Mouse (Mus musculus) heart, postnatal 10 days (tissue): ENCODE results near the gene Gabrg3. TPM values are rescaled to one million over a fixed set of nuclear protein-coding genes. Genes with fewer than 3 reads are reported as not detected.
"Not testable (repeated sequence)": the region's sequence is repeated elsewhere in the genome, so short reads cannot be mapped to it uniquely, and the experiment has no call there.

Experiments
- DNase-seq, 2 experiments: peaks; one replicate each; pipeline ENCODE4 v3.0.0; 2021
- intact Hi-C: fragments of 180-260 bp; cut with DNase I; formaldehyde crosslinking; loops from one replicate; pipeline ENCODE4 v1.15.1; 2025
- total RNA-seq, 2 experiments: library from RNA; stranded (reverse); gene quantifications; 2 replicates each; pipeline ENCODE4 v1.2.3; 2021

Gene Gabrg3
- total RNA-seq, 2 experiments from 2014 or later, result 0.07 to 0.10 TPM

DNA sequence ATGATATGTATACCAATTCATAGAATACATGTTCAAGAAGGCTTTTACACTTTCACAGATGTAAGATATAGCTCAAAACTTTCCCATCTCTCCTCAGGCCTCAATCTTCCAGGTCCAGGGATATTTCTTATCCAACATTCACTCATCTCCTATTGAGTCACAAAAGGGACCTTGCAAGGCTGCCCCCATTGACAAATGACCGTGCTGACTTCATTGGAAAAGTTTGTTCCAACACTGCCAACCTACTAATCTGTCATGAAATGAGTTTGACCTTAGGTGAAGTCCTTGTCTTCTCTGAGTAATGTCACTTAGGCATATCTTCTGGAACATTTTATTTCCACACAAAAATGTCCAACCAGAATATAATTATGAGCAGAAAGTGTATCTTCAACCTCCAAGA, 64.9 kb downstream of the Gabrg3 start:
- no peak for DNase-seq
- intact Hi-C loops, result no loop called here

DNA sequence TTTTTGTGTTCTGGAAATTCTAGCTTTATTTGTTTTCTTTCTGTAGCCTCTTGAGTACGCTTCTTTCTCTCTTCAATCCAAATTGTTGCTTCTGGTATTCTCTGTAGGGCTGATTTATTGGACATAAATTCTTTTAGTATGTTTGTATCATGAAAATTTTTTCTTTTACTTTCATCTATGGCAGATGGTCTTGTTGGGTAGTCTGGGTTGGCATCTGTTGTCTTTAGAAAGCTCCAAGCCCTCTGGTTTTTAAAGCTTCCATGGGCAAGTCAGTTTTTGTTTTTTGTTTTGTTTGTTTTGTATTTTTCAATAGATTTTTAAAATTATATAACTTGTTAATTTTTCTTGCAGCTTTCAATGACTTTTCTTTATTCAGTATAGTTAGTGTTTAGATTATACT, 72.0 kb downstream of the Gabrg3 start:
- DNase-seq, result no peak
- intact Hi-C loops, result no loop called here

DNA sequence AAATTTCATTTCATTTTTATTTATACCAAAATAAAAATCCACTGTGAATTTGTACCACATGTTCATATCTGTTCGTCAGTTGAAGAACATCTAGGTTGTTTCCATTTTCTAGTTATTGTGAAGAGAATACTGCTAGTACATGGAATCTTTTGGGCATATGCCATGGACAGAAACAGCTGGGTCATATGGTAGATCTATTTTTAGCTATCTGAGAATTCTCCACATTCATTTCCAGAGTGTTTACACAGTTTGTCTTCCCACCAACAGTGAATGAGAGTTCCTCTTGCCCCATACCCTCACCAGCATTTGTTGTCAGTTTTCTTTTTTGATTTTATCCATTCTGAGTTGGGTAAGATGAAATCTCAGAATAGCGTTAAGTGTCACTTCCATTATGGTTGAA, 75.0 kb downstream of the Gabrg3 start:
- intact Hi-C loops, result no loop called here
- DNase-seq, result peak; percentile 53 to 56

DNA sequence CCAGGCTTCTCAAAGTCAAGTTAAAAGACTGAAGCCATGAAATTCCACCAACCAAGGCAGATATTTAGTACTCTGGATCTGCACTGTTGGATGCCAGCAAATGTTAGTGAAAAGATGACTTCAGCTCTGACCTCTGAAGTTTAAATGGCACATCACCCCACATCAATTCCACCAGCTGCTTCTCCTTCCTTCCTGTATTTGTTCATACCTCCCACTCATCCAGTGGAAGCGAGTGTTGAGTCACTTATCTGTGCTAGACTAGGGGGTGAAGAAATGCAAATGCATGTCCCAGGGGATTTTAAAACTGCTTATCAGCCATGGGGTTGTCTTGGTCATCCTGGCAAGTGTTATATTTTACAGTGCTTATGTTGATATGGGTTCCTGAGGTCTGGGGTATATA, 79.7 kb downstream of the Gabrg3 start:
- intact Hi-C loops, result no loop called here
- no peak for DNase-seq

DNA sequence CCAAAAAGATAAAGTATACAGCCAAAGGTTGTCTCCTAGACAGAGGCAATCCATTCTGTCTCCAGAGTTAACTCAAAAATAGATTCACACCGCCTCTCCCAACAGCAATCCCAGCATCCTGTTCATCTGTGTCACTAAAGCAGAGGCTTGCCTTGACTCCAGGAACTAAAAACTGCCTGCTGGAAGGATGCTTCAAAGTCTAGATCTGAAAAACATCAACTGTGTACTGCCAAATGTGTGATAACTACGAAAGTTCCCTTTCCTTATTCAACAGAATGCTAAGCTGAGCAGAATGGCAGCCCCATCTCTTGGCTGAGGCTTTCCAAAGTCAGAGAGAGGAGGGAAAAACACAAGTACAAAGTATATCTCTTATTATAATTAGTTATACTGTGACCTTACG, 90.3 kb downstream of the Gabrg3 start:
- DNase-seq, result no peak
- intact Hi-C loops, result no loop called here

DNA sequence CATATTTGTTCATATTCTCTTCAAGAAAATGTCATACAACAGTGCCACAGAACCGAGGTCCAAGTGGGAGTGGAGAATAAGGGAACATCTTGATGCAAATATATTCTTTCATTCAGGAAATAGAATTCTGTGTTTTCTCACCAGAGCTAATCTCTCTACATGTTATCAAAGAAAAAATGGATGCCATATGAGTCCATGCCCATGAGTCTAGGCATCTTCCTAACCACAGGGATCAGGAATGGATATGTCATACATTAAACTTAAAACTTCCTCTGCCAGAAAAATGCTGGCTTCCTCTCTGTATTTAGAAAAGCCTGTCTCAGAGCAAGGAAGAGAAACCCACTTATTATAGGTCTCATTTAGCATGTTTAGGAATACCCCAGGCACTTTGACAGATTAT, 92.9 kb downstream of the Gabrg3 start:
- intact Hi-C loops, result no loop called here
- DNase-seq, result no peak

DNA sequence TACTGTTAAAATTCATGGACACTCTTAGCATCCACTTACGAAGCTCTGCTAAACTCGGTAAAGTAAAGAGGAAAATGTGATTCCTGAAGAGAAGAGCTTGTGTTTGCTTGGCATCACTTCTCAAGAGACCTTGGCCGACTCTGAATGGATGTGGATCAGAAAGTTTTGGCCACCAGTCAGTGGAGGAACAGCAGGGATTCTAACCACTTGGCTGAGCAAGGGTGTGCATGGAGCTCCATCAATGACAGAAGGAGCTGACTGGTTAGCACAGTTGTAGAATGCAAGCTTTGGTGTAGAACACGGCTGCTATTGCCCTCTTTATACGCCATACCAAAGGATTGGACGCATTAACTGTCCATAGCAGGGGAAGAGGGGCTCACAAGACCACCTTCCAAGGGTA, 93.4 kb downstream of the Gabrg3 start:
- intact Hi-C loops, result no loop called here
- DNase-seq, result no peak

DNA sequence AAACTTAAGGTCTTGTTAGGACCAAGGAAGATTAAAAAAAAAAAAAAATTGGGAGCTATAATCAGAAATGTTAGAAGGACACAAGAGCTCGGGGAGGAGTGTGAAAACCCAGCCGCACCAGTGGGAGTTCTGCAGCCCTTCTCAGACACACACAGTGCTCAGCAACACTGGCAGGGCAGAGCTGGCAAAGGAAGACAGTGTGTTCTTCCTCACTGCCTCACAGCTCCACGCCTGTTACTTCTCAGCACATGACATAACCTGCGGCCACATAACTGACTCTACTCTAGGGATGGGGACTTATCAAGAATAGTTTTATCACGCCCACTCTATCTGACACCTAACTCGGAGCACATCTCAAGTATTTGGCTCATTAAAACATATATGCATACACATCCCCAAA, 103.8 kb downstream of the Gabrg3 start:
- DNase-seq, result no peak
- intact Hi-C loops, result loop anchor here (10.0 kb wide), 1 partner anchor 102 kb away; the partner anchor contains the start of gene Gabrg3

DNA sequence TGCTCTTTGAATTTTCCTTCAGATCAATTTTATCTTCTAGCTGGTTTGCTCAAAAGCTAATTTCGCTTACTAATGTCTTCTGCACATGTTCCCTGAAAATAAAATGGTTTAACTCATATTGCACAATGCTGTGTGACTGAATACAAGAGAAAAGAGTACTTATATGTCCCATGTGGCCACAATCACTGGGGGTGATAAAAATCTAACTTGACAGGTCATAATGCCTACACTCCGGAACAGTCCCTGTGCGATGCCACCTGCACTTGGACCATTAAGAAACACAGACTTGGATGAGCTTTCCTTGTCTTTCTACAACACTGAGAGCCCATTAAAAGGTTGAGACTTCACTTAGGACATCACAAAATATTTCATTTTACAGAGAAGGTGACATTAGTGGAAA, 108.1 kb downstream of the Gabrg3 start:
- intact Hi-C loops, result no loop called here
- no peak for DNase-seq

DNA sequence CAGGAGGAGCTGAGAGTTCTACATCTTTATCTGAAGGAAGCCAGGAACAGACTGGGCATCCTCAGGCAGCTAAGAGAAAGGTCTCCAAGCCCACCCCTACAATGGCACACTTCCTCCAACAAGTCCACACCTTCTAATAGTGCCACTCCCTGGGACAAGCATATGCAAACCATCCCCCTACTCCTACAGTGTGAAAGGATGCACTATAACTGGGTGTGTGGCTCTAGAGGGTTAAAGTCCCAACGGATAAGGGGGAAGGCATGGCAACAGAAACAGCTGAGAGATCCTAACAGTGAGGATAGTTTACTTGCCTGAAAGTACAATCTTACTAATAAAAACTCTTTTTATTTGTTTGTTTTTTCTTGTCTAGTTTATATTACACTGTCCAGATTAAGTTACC, 126.8 kb downstream of the Gabrg3 start:
- intact Hi-C loops, result no loop called here

DNA sequence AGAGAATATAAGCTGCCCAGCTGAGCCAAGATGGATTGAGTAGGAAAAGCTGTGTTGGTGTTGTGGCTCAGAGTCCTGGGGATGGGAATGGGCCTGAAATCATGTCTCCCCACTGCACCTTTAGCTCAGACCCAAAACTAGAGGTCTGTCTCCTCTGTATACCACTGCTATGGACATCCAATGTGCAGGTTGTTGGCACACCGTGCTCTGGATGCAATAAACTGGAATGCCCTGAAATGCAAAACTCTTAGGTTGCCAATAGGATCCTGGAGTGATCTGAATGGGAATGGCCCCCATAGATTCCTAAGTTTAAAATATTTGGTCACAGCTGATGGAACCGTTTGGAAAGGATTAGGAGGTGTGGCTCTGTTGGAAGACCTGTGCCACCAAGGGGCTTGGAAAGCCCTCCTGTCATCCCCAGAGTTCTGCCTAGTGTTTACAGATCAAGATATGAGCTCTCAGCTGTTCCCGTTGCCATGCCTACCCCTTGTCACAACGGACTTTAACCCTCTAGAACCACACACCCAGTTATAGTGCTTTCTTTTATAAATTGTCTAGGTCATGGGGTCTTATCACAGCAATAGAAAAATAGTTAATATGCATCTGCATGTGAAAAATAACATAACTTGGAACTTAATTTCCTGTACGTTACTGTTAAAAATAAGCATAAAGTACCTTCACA, 128.0 kb downstream of the Gabrg3 start:
- no peak for DNase-seq
- intact Hi-C loops, result no loop called here

More for the DNA sequence above, 126.8 kb downstream of the Gabrg3 start:
- no peak for DNase-seq

DNA sequence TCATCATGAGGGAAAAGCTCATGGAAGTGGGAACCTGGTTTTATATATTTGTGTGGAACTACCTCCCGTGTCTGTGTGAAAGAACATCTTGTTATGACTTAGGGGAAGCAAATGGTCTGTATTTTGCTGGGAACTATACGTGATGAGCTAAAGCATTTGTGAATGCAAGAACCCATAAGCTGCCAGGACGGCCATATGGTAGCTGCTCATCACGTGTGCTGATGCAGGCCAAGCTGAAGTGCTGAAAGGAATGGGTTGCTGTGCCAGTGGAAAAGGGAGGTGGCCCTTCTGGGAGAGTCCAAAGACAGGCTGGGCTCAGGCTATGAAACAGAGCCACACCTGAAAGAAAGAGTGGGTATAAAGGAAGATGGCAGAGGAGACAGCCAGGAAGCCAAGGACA, 143.0 kb downstream of the Gabrg3 start:
- no peak for DNase-seq
- intact Hi-C loops, result no loop called here

DNA sequence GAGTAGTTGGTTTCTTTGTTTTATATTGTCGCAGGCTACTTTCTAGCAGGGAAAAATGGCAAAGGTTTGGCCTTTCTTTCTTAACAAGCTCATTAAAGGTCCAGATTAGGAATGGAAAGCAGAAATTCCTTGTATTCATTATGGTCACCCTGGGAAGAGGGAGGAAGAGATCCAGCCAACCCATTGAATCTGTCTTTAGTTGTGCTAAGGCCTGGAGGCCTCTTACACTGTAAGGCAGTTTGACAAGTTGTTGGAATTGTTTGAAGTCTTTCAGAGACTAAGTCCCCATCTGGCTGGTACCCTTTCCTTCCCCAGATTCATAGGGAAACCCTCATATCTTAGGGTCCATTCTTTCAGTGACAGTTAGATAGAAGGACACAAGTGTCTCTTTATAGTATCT, 172.9 kb downstream of the Gabrg3 start:
- intact Hi-C loops, result loop anchor here (10.0 kb wide), 1 partner anchor 171 kb away; the partner anchor contains the start of gene Gabrg3
- no peak for DNase-seq

DNA sequence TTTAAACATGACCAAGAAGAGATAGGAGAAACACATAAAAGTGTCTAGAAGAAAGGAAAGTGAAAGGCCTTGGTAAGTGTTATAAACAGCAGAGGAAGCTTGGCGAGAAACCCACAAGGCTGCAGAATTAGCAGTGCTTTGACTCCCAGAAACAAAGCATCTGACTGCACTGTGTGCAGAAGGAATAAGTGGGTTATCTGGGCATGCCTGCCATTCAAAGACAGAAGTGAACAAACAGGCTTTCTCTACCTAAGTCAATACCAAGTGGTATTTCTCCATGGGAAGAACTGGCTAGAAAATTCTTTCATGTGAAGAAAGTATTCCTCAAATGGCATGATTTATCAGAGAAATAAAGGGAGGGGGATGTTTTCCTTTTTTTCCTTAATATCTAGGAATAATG, 201.0 kb downstream of the Gabrg3 start:
- intact Hi-C loops, result loop anchor here (10.0 kb wide), 1 partner anchor 199 kb away; the partner anchor contains the start of gene Gabrg3
- no peak for DNase-seq

DNA sequence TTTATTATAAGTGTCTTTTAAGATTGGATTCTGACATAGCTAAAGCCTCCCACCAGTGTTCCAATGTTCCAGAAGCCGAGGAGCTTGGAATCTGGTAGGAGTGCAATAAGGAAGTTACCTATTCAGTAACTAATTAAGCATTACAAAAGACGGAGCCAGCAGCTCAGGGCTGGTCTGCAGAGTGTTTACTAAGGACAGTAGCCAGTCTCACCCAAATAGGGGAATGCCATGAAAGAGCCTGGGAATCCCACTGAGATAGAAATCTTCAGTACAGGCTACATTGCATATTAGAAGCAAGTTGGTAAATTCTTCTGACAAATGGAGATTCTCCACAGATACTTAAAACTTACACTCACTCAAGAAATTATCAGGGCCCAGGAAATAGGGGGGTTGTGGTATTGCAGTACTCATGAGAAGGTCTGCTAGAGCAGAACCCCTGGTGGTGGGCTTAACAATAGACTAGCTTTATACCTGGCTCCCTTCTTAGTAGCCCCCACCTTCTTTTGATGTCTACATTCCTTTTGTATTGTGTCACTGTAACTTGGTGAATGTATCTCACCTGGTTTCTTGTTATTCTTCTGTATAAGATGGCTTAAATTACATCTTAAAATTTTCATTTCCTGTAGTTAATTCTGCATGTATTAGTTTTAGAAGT, 211.0 kb downstream of the Gabrg3 start:
- intact Hi-C loops, result not testable (repeated sequence)

DNA sequence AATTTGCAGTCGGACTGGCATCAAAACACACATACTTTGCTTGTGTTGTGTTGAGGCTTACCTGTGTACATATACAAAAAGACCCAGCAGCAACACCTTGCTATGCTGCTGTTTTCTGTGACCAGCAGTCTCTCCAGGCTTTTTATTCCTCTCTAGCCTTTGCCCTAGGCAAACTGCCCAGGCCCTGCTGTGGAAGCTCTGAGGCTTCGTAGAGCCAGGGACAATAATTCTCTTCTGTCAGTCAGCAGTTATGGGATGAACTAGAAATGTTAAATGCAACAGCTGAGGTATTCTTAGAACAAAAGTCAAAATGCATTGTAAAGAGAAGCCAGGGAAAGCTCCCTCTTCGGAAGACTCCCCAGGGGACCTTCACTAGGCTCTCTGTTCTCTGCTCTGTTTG, 220.1 kb downstream of the Gabrg3 start:
- peak; percentile 11 to 15 for DNase-seq
- intact Hi-C loops, result no loop called here

More for the DNA sequence above, 211.0 kb downstream of the Gabrg3 start:
- not testable (repeated sequence) for DNase-seq

DNA sequence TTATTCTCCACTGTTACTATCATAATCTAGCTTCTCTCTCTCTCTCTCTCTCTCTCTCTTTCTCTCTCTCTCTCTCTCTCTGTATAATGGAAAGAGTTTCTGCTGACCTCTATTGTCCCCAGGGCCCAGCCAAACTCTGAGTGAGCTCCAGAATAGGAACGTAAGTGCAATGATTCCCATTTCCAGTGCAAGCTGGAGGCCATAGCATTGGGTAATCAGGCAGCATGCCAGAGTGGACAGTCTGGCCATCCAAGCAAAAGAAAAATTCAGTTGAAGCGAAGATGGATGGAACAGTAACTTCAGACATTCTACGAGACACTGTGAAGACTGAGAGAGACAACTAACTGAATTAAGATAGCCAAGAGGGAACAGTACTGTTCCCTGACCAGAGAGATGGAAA, 228.8 kb downstream of the Gabrg3 start:
- DNase-seq, result peak; percentile 23
- intact Hi-C loops, result no loop called here

DNA sequence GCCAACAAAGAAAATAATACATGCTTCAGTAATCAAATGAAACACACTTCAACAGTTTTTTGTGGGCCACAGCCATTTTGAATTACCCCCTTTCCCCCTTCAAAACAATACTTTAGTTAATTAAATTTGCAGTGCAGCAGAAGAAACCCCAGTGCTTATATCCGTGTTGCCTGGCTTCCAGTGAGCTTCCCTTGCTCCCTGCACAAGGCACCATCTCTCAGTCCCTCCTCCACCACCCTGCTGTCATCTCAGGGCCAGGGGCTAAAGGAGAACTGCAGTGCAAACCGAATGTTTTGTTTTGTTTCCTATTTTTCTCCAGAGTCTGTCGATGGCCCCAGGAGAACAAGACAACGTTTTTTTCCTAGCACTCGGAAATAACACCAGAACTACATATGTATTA, 233.2 kb downstream of the Gabrg3 start:
- intact Hi-C loops, result no loop called here
- no peak for DNase-seq

DNA sequence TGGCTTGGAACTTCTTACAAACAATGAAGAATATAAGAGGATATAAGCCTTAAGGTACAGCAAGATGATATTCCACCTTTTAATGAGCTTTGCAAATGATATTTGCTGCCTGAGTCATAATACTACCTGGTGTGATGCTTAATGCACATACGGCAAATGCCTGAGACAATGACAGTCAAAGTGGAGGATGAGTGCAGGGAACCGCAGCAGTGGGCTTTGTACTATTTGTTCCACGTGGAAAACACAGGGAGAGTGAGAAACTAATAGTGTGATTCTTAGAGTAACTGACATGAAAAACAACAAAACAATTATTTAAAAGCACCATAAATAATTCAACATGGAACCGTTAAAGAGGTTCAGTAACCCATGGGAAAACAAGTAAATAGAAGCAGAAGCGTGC, 236.2 kb downstream of the Gabrg3 start:
- no peak for DNase-seq
- intact Hi-C loops, result no loop called here

DNA sequence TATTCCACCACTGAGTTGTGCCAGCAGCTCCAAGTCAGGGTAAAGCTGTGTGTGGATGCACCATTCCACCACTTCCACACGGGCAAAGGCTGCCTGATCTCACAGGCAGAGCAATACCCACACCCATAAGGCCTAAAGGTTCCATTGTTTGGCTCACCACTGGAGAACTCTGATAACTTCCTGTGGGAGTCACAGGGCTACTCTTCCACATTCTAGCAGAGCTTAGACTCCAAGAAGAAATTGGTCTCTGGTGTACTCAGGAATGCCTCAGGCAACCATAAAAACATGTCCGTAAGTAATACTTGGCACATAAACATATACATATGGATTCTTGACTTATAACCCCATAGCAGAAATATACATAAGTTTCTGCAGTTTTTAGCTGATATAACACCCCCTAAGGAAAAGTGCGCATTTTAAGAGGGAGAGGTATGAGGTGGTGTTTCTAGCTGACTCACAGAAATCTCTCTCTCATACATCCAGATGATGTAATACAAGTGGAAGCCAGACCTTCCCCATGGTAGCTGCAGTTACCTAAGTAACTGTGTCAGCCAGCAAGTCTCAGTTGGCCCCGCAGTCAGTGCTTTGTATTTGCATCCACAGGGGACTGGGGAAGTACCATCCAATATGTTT, 248.8 kb downstream of the Gabrg3 start:
- DNase-seq, result no peak
- intact Hi-C loops, result no loop called here

DNA sequence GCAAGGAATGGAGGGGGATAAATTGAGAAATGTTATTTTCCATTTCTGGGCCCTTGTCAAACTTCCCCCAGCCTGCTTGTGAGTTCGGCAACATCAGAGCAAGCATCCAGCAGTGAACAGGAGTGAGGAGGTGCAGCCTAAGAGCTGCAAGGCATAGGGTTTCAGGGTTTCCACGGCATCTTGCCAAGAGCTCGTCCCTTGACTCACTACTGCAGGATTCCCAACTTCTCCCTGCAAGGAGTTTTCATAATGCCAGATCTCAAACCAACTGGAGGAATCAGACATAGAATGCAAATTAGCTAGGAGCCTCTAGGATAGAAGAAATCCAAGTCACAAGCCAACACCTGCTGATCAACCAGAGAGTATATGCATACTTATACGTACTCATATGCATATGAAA, 254.0 kb downstream of the Gabrg3 start:
- intact Hi-C loops, result no loop called here
- no peak for DNase-seq

DNA sequence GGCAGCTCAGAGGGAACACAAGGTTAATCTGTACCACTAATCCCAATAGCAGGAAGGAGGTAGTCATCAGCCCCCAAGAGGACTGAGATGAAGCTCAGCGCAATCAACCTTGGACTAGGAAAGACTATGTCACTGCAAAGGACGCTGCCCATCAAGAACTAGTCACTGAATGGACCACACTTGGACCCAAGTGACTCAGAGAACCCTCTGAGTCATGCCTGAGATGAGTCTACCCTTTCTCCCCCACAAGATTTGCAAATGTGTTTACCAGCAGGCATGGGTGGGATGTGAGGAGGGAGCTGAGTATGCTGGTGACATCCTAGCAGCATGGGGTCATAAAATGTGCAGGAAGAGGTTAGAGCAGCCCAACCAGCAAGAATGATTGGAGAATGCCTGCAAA, 254.5 kb downstream of the Gabrg3 start:
- intact Hi-C loops, result no loop called here
- no peak for DNase-seq
